Mouse (Mus musculus) neural tube, embryonic 11.5 days (tissue): ENCODE data around the gene Gnai3. TPM values are rescaled to one million over a fixed set of nuclear protein-coding genes. Genes with fewer than 3 reads are reported as not detected.

Experiments
- ATAC-seq: fragments of 200-750 bp; cut with Nextera tagmentation; 2 replicates; pipeline ENCODE4 v1.8.0; 2017; ENCODE audit warnings: moderate number of reproducible peaks, mild to moderate bottlenecking, moderate TSS enrichment, moderate library complexity; ENCODE audit not compliant: insufficient read depth, low FRiP score, low TSS enrichment
- DNase-seq: peaks from one replicate; pipeline ENCODE4 v3.0.0-alpha.2; 2015; ENCODE audit warnings: low spot score
- H3K27ac ChIP-seq: fragments of 300-500 bp; sonication (generic); 2 replicates; pipeline ENCODE4 v1.5.1; 2014; ENCODE audit warnings: low read depth, mild to moderate bottlenecking, low read length
- H3K27me3 ChIP-seq: fragments of 300-500 bp; sonication (generic); 2 replicates; pipeline ENCODE4 v1.6.1; 2014; ENCODE audit warnings: mild to moderate bottlenecking, low read length, mixed read lengths; ENCODE audit not compliant: control insufficient read depth, insufficient read depth
- H3K36me3 ChIP-seq: fragments of 300-500 bp; sonication (generic); 2 replicates; pipeline ENCODE4 v1.6.1; 2014; ENCODE audit warnings: mild to moderate bottlenecking, low read length, moderate library complexity, mixed read lengths; ENCODE audit not compliant: control insufficient read depth, insufficient read depth
- H3K4me1 ChIP-seq: fragments of 300-500 bp; sonication (generic); 2 replicates; pipeline ENCODE4 v1.6.1; 2014; ENCODE audit warnings: low read length, mixed read lengths; ENCODE audit not compliant: control insufficient read depth, insufficient read depth
- H3K4me2 ChIP-seq: fragments of 300-500 bp; sonication (generic); 2 replicates; pipeline ENCODE4 v1.6.1; 2014; ENCODE audit warnings: low read depth, mild to moderate bottlenecking, moderate library complexity
- H3K4me3 ChIP-seq: fragments of 300-500 bp; sonication (generic); 2 replicates; pipeline ENCODE4 v1.5.1; 2014; ENCODE audit warnings: low read depth, low read length
- H3K9ac ChIP-seq: fragments of 300-500 bp; sonication (generic); 2 replicates; pipeline ENCODE4 v1.6.1; 2014; ENCODE audit warnings: mild to moderate bottlenecking, low read length
- H3K9me3 ChIP-seq: fragments of 300-500 bp; sonication (generic); 2 replicates; pipeline ENCODE4 v1.6.1; 2016; ENCODE audit warnings: low read length; ENCODE audit not compliant: control insufficient read depth
- WGBS: fragments of 180-500 bp; shearing (Covaris S2); extraction: QIAGEN DNeasy Blood & Tissue Kit; methylation state at CpG from one replicate; pipeline ENCODE4 v1.1.7; 2014; 5-methylcytosine and 5-hydroxymethylcytosine counted together
- polyA plus RNA-seq: library from polyadenylated mRNA; unstranded; fragments of >200 nt; fragmentation: Nextera tagmentation; extraction: Ambion mirVana; gene quantifications from 2 replicates; pipeline ENCODE4 v1.2.1, GENCODE M21; 2014

Gene Gnai3
- polyA plus RNA-seq = 210 and 217 TPM in 2 replicates

GRCm38 (mm10) chr3:108145534-108146445, at the start of gene Gnai3:
TSS of gene Gnai3 (minus strand) at chr3:108146146.
- H3K36me3 ChIP-seq = no peaks in the 10 kb centered on the region
- DNase-seq = peak; percentile 92
- no peaks in the 10 kb centered on the region for H3K9me3 ChIP-seq
- peak; percentile 92 for ATAC-seq
- peaks cover 7% of the 10 kb centered on the region for H3K4me1 ChIP-seq
- H3K9ac ChIP-seq = peak within 1 kb of the TSS; percentile 92
- peak within 1 kb of the TSS; percentile 94 for H3K4me3 ChIP-seq
- peak within 1 kb of the TSS; percentile 67 for H3K4me2 ChIP-seq
- no peaks in the 10 kb centered on the region for H3K27me3 ChIP-seq
- under 1% methylated on average over 63 of the region's 63 CpGs for WGBS
- H3K27ac ChIP-seq = peak within 1 kb of the TSS; percentile 82

- no peaks in the 10 kb centered on the region for H3K9me3 ChIP-seq
- DNase-seq (no peak), ATAC-seq (no peak)
- peaks cover 19% of the 10 kb centered on the region for H3K4me1 ChIP-seq
- no peak overlapping the region for H3K27ac ChIP-seq
- H3K4me3 ChIP-seq = no peak overlapping the region
- WGBS = 86% methylated on average over 4 of the region's 4 CpGs
- no peaks in the 10 kb centered on the region for H3K27me3 ChIP-seq
- H3K9ac ChIP-seq = no peak overlapping the region
- no peak overlapping the region for H3K4me2 ChIP-seq
- no peaks in the 10 kb centered on the region for H3K36me3 ChIP-seq
These were observed 49.3 kb upstream of the Gnai3 start for GRCm38 (mm10) chr3:108195287-108195686.

GRCm38 (mm10) chr3:108193686-108194085, 47.7 kb upstream of the Gnai3 start:
- ATAC-seq = no peak
- Histone ChIP-seq H3K27me3 (no peaks in the 10 kb centered on the region), H3K4me3 (no peak overlapping the region), H3K4me1 (peaks cover 16% of the 10 kb centered on the region), H3K9me3 (no peaks in the 10 kb centered on the region), H3K4me2 (no peak overlapping the region), H3K36me3 (no peaks in the 10 kb centered on the region), H3K9ac (no peak overlapping the region), H3K27ac (no peak overlapping the region)
- WGBS = 83% methylated on average over 4 of the region's 4 CpGs
- DNase-seq = no peak

- H3K9me3 ChIP-seq = no peaks in the 10 kb centered on the region
- ATAC-seq (no peak), DNase-seq (no peak)
- no peaks in the 10 kb centered on the region for H3K4me1 ChIP-seq
- no peak overlapping the region for H3K27ac ChIP-seq
- 93% methylated on average over 5 of the region's 5 CpGs for WGBS
- H3K4me2 ChIP-seq = no peak overlapping the region
- no peak overlapping the region for H3K9ac ChIP-seq
- no peak overlapping the region for H3K4me3 ChIP-seq
- no peaks in the 10 kb centered on the region for H3K27me3 ChIP-seq
- no peaks in the 10 kb centered on the region for H3K36me3 ChIP-seq
These were observed 44.0 kb upstream of the Gnai3 start for GRCm38 (mm10) chr3:108189897-108190296.

GRCm38 (mm10) chr3:108188716-108189490, 43.0 kb upstream of the Gnai3 start:
- no peak overlapping the region for H3K4me3 ChIP-seq
- no peaks in the 10 kb centered on the region for H3K27me3 ChIP-seq
- H3K36me3 ChIP-seq = no peaks in the 10 kb centered on the region
- no peak for ATAC-seq
- no peak overlapping the region for H3K27ac ChIP-seq
- H3K4me2 ChIP-seq = no peak overlapping the region
- H3K9ac ChIP-seq = no peak overlapping the region
- H3K9me3 ChIP-seq = no peaks in the 10 kb centered on the region
- no peak for DNase-seq
- WGBS = 75% methylated on average over 9 of the region's 9 CpGs
- H3K4me1 ChIP-seq = no peaks in the 10 kb centered on the region

GRCm38 (mm10) chr3:108187111-108187795, 41.3 kb upstream of the Gnai3 start:
- Histone ChIP-seq H3K9ac (no peak overlapping the region), H3K36me3 (no peaks in the 10 kb centered on the region), H3K27me3 (no peaks in the 10 kb centered on the region), H3K9me3 (no peaks in the 10 kb centered on the region), H3K27ac (no peak overlapping the region), H3K4me2 (peak overlapping the region; percentile 92), H3K4me3 (peak overlapping the region; percentile 70), H3K4me1 (no peaks in the 10 kb centered on the region)
- no peak for ATAC-seq
- DNase-seq = no peak
- 61% methylated on average over 20 of the region's 20 CpGs for WGBS

GRCm38 (mm10) chr3:108186098-108187047, 40.4 kb upstream of the Gnai3 start, which contains the start of gene Amigo1:
TSS of gene Amigo1 (plus strand) at chr3:108186335.
- H3K4me3 ChIP-seq = peak within 1 kb of the TSS; percentile 70
- peak within 1 kb of the TSS; percentile 72 for H3K9ac ChIP-seq
- ATAC-seq = peak; percentile 81
- H3K27me3 ChIP-seq = no peaks in the 10 kb centered on the region
- no peaks in the 10 kb centered on the region for H3K36me3 ChIP-seq
- H3K27ac ChIP-seq = no peak within 1 kb of the TSS
- H3K4me1 ChIP-seq = no peaks in the 10 kb centered on the region
- H3K9me3 ChIP-seq = no peaks in the 10 kb centered on the region
- DNase-seq = peak; percentile 77
- peak within 1 kb of the TSS; percentile 92 for H3K4me2 ChIP-seq
- WGBS = under 1% methylated on average over 87 of the region's 100 CpGs
